Mouse (Mus musculus): ENCODE results near the gene Plxnd1. TPM values are rescaled to one million over a fixed set of nuclear protein-coding genes. Genes with fewer than 3 reads are reported as not detected.

The Plxnd1 gene
- polyA plus RNA-seq, 2 experiments from 2014 or later: 10.6 to 10.8 TPM

GRCm38 (mm10) chr6:115977810-115978209, 17.0 kb downstream of the Plxnd1 start:
- no peak for ATAC-seq

- ATAC-seq: no peak
Observed at GRCm38 (mm10) chr6:115975606-115976005, 19.2 kb downstream of the Plxnd1 start.

GRCm38 (mm10) chr6:115973881-115974662, 20.7 kb downstream of the Plxnd1 start:
- ATAC-seq: no peak

- no peak for ATAC-seq
Observed at GRCm38 (mm10) chr6:115973139-115973875, 21.5 kb downstream of the Plxnd1 start.

GRCm38 (mm10) chr6:115972083-115972764, 22.6 kb downstream of the Plxnd1 start:
- ATAC-seq: no peak

- ATAC-seq: peak; percentile 23
Observed at GRCm38 (mm10) chr6:115971273-115972060, 23.3 kb downstream of the Plxnd1 start.

GRCm38 (mm10) chr6:115969952-115970351, 24.9 kb downstream of the Plxnd1 start:
- ATAC-seq: no peak

- ATAC-seq: no peak
Observed at GRCm38 (mm10) chr6:115969103-115969502, 25.7 kb downstream of the Plxnd1 start.

GRCm38 (mm10) chr6:115968700-115969099, 26.1 kb downstream of the Plxnd1 start:
- ATAC-seq: no peak

- no peak for ATAC-seq
Observed at GRCm38 (mm10) chr6:115968086-115968485, 26.7 kb downstream of the Plxnd1 start.

- ATAC-seq: no peak
Observed at GRCm38 (mm10) chr6:115967291-115967880, 27.4 kb downstream of the Plxnd1 start.

- ATAC-seq: no peak
Observed at GRCm38 (mm10) chr6:115966227-115966966, 28.4 kb downstream of the Plxnd1 start.

- ATAC-seq: no peak
Observed at GRCm38 (mm10) chr6:115963656-115964055, 31.1 kb downstream of the Plxnd1 start.

- no peak for ATAC-seq
Observed at GRCm38 (mm10) chr6:115962439-115963085, 32.2 kb downstream of the Plxnd1 start.

- no peak for ATAC-seq
Observed at GRCm38 (mm10) chr6:115961743-115962142, 33.1 kb downstream of the Plxnd1 start.

GRCm38 (mm10) chr6:115960322-115960721, 34.5 kb downstream of the Plxnd1 start:
- ATAC-seq: no peak

- no peak for ATAC-seq
Observed at GRCm38 (mm10) chr6:115959151-115959691, 35.6 kb downstream of the Plxnd1 start.

GRCm38 (mm10) chr6:115958445-115958844, 36.4 kb downstream of the Plxnd1 start:
- ATAC-seq: no peak

GRCm38 (mm10) chr6:115957681-115958080, 37.1 kb downstream of the Plxnd1 start:
- ATAC-seq: no peak

GRCm38 (mm10) chr6:115956922-115957601, 37.7 kb downstream of the Plxnd1 start:
- ATAC-seq: no peak

All from activated CD4-positive, CD25-positive, alpha-beta regulatory T cell, adult 4 months (primary cell).